10 mouse cellular contexts compared by ENCODE assay signal in the genomic region with DNA sequence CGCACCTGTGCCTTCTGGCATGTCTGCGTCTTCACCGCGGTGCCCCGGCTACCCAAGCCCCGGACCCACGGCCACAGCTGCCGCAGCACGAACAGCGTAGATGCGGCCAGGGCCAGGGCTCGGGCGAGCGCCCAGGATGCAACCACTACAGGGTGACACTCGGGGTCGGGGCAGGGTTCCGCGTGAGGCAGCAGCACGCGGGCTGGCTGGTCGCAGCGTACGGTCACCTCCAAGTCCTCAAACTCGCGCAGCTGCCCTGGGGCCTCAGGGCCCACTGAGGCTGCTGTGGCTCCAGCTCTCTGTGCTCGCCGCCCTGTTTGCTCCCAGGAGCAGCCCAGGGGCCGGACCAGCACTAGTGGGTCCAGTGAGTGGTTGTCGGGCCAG. TPM values are rescaled to one million over a fixed set of nuclear protein-coding genes. Genes with fewer than 3 reads are reported as not detected.
DNase-seq lines count a peak whose midpoint lies in the region; ATAC-seq and TF ChIP-seq lines count a peak whose summit lies in the region.
"Had no signal": no experiment of that assay in that cellular context is flagged by ENCODE, and none has a peak within 500 bp of the region (broad histone marks: within the 10 kb centered on the region; RNA-seq: fewer than 3 reads in every experiment).

No protein-coding gene starts in this region.

- peak overlapping the region; percentile 38 for H3K4me2 ChIP-seq in kidney, embryonic 14.5 days (replicated peaks; ENCODE audit: low read depth, low read length)
- H3K4me2 ChIP-seq in embryonic facial prominence, embryonic 13.5 days, result peak overlapping the region; percentile 54
- H3K4me2 ChIP-seq in hindbrain, embryonic 15.5 days, result peak overlapping the region; percentile 49
- H3K4me2 ChIP-seq in midbrain, embryonic 15.5 days, result peak overlapping the region; percentile 46

- H3K9ac ChIP-seq in kidney, embryonic 14.5 days (ENCODE audit: low read depth, low read length), result no peak overlapping the region
- H3K9ac ChIP-seq in embryonic facial prominence, embryonic 13.5 days, result peak overlapping the region; percentile 46; the same call in 1 of the 2 replicates
- H3K9ac ChIP-seq in hindbrain, embryonic 15.5 days, result no peak overlapping the region
- no peak overlapping the region for H3K9ac ChIP-seq in midbrain, embryonic 15.5 days
- H3K9ac ChIP-seq: liver, embryonic 14.5 days had no signal

- 31% methylated on average over 27 of the region's 29 CpGs for WGBS in kidney, embryonic 14.5 days
- 23% methylated on average over 29 of the region's 29 CpGs for WGBS in embryonic facial prominence, embryonic 13.5 days
- WGBS in hindbrain, embryonic 15.5 days, result 25% methylated on average over 28 of the region's 29 CpGs
- WGBS in midbrain, embryonic 15.5 days, result 22% methylated on average over 29 of the region's 29 CpGs
- WGBS in thymus, adult 2 months, result 30% methylated on average over 29 of the region's 29 CpGs

- H3K27ac ChIP-seq in kidney, embryonic 14.5 days (ENCODE audit: low read depth, low read length), result no peak overlapping the region
- H3K27ac ChIP-seq in embryonic facial prominence, embryonic 13.5 days, result no peak overlapping the region
- H3K27ac ChIP-seq in hindbrain, embryonic 15.5 days (replicated peaks), result no peak overlapping the region
- H3K27ac ChIP-seq in midbrain, embryonic 15.5 days, result no peak overlapping the region
- no peak overlapping the region for H3K27ac ChIP-seq in thymus, adult 2 months (ENCODE audit: control insufficient read depth, insufficient read depth, low read length)
- H3K27ac ChIP-seq: liver, embryonic 14.5 days had no signal

- TF ChIP-seq POLR2A in thymus, adult 2 months (IDR thresholded peaks at IDR 0.05; ENCODE audit: control insufficient read depth, extremely low read depth, insufficient read depth, low read length, poor library complexity), result no peak

- ATAC-seq in kidney, embryonic 14.5 days (ENCODE audit: low FRiP score, low TSS enrichment), result no peak
- no peak for ATAC-seq in embryonic facial prominence, embryonic 13.5 days (ENCODE audit: insufficient number of reproducible peaks, insufficient read depth, low FRiP score, low TSS enrichment, low read depth)
- ATAC-seq in hindbrain, embryonic 15.5 days (ENCODE audit: low FRiP score, low read depth), result no peak
- ATAC-seq in midbrain, embryonic 15.5 days (replicated peaks), result no peak

- peak overlapping the region; percentile 26 for H3K4me3 ChIP-seq in kidney, embryonic 14.5 days (ENCODE audit: low read length)
- peak overlapping the region; percentile 35 for H3K4me3 ChIP-seq in embryonic facial prominence, embryonic 13.5 days
- peak overlapping the region; percentile 25 for H3K4me3 ChIP-seq in hindbrain, embryonic 15.5 days
- peak overlapping the region; percentile 27 for H3K4me3 ChIP-seq in midbrain, embryonic 15.5 days
- no peak overlapping the region for H3K4me3 ChIP-seq in thymus, adult 2 months (ENCODE audit: control insufficient read depth, insufficient read depth, low read length)

- no peaks in the 10 kb centered on the region; the same call in none of the 2 replicates for H3K9me3 ChIP-seq in kidney, embryonic 14.5 days (ENCODE audit: control insufficient read depth, low read length)
- H3K9me3 ChIP-seq in embryonic facial prominence, embryonic 13.5 days, result 0 out of 2 replicates have a peak, but pooled peaks cover 2% of the 10 kb centered on the region
- H3K9me3 ChIP-seq in hindbrain, embryonic 15.5 days, result no peaks in the 10 kb centered on the region
- no peaks in the 10 kb centered on the region for H3K9me3 ChIP-seq in midbrain, embryonic 15.5 days

- peaks cover 24% of the 10 kb centered on the region; the same call in 1 of the 2 replicates for H3K4me1 ChIP-seq in kidney, embryonic 14.5 days (ENCODE audit: control insufficient read depth, insufficient read depth, low read length)
- peaks cover 45% of the 10 kb centered on the region for H3K4me1 ChIP-seq in embryonic facial prominence, embryonic 13.5 days
- peaks cover 51% of the 10 kb centered on the region for H3K4me1 ChIP-seq in hindbrain, embryonic 15.5 days (replicated peaks)
- peaks cover 39% of the 10 kb centered on the region for H3K4me1 ChIP-seq in midbrain, embryonic 15.5 days
- H3K4me1 ChIP-seq in thymus, adult 2 months (replicated peaks; ENCODE audit: control insufficient read depth, insufficient read depth, low read length), result peaks cover 10% of the 10 kb centered on the region

- no peak for DNase-seq in kidney, adult 8-10 months
- DNase-seq in thymus, adult 2 months, result no peak
- DNase-seq in left cerebral cortex, adult 11 months (ENCODE audit: low spot score), result no peak
- DNase-seq in thymus, postnatal 0 days (ENCODE audit: low spot score), result no peak
- DNase-seq: right cerebral cortex, adult 18-20 months had no signal

- H3K27me3 ChIP-seq in kidney, embryonic 14.5 days (ENCODE audit: control insufficient read depth, insufficient read depth, low read length), result peaks cover 43% of the 10 kb centered on the region
- H3K27me3 ChIP-seq in embryonic facial prominence, embryonic 13.5 days, result peaks cover 74% of the 10 kb centered on the region
- peaks cover 31% of the 10 kb centered on the region for H3K27me3 ChIP-seq in hindbrain, embryonic 15.5 days
- H3K27me3 ChIP-seq in midbrain, embryonic 15.5 days (replicated peaks), result peaks cover 28% of the 10 kb centered on the region
- H3K27me3 ChIP-seq in thymus, adult 2 months (ENCODE audit: control insufficient read depth, insufficient read depth, low read length), result peaks cover 11% of the 10 kb centered on the region; the same call in 1 of the 2 replicates

- H3K36me3 ChIP-seq in kidney, embryonic 14.5 days (ENCODE audit: control insufficient read depth, insufficient read depth, low read length), result no peaks in the 10 kb centered on the region
- no peaks in the 10 kb centered on the region for H3K36me3 ChIP-seq in embryonic facial prominence, embryonic 13.5 days
- no peaks in the 10 kb centered on the region for H3K36me3 ChIP-seq in hindbrain, embryonic 15.5 days
- H3K36me3 ChIP-seq in midbrain, embryonic 15.5 days (replicated peaks), result no peaks in the 10 kb centered on the region
- H3K36me3 ChIP-seq in thymus, adult 2 months (ENCODE audit: control insufficient read depth, insufficient read depth, low read length), result no peaks in the 10 kb centered on the region

- no peak for TF ChIP-seq CTCF in thymus, adult 2 months (IDR thresholded peaks at IDR 0.05; ENCODE audit: borderline replicate concordance, control insufficient read depth, extremely low read depth, insufficient read depth, low read length, poor library complexity)

RNA-seq across cellular contexts. Expression of a gene that starts 0.5 kb away (rescaled TPM):
- not detected in 2 replicates for polyA plus RNA-seq in kidney, embryonic 14.5 days (2014; fragmentation: Nextera tagmentation; extraction: Ambion mirVana)
- not detected in 2 replicates for polyA plus RNA-seq in embryonic facial prominence, embryonic 13.5 days (2015; fragmentation: Nextera tagmentation; extraction: Ambion mirVana)
- polyA plus RNA-seq in hindbrain, embryonic 15.5 days (2015; fragmentation: Nextera tagmentation; extraction: Ambion mirVana), result 0.17 TPM in 1 of 2 replicates, not detected in the other
- not detected in 2 replicates for polyA plus RNA-seq in midbrain, embryonic 15.5 days (2015; fragmentation: Nextera tagmentation; extraction: Ambion mirVana)
- 0.67 TPM in 1 of 2 replicates, not detected in the other for polyA plus RNA-seq in thymus, adult 2 months (2012; rRNA removed)
- not detected in 2 replicates for polyA plus RNA-seq in thymus, postnatal 0 days (2015; fragmentation: Nextera tagmentation; extraction: Ambion mirVana)
- polyA plus RNA-seq: liver, embryonic 14.5 days had no signal

RNA-seq across cellular contexts. Expression of a gene that starts 35.4 kb away (rescaled TPM):
- polyA plus RNA-seq in kidney, embryonic 14.5 days (2014; fragmentation: Nextera tagmentation; extraction: Ambion mirVana), result 115 and 122 TPM in 2 replicates
- 120 and 121 TPM in 2 replicates for polyA plus RNA-seq in embryonic facial prominence, embryonic 13.5 days (2015; fragmentation: Nextera tagmentation; extraction: Ambion mirVana)
- polyA plus RNA-seq in hindbrain, embryonic 15.5 days (2015; fragmentation: Nextera tagmentation; extraction: Ambion mirVana), result 277 and 302 TPM in 2 replicates
- 339 and 349 TPM in 2 replicates for polyA plus RNA-seq in midbrain, embryonic 15.5 days (2015; fragmentation: Nextera tagmentation; extraction: Ambion mirVana)
- 235 and 305 TPM in 2 replicates for polyA plus RNA-seq in thymus, adult 2 months (2012; rRNA removed)
- polyA plus RNA-seq in thymus, postnatal 0 days (2015; fragmentation: Nextera tagmentation; extraction: Ambion mirVana), result 24.2 and 29.9 TPM in 2 replicates

RNA-seq across cellular contexts. Expression of a gene that starts 42.5 kb away (rescaled TPM):
- 1.6 and 1.8 TPM in 2 replicates for polyA plus RNA-seq in kidney, embryonic 14.5 days (2014; fragmentation: Nextera tagmentation; extraction: Ambion mirVana)
- polyA plus RNA-seq in embryonic facial prominence, embryonic 13.5 days (2015; fragmentation: Nextera tagmentation; extraction: Ambion mirVana), result 3.9 and 5.4 TPM in 2 replicates
- polyA plus RNA-seq in hindbrain, embryonic 15.5 days (2015; fragmentation: Nextera tagmentation; extraction: Ambion mirVana), result 0.46 and 1.3 TPM in 2 replicates
- 1.4 and 2.0 TPM in 2 replicates for polyA plus RNA-seq in midbrain, embryonic 15.5 days (2015; fragmentation: Nextera tagmentation; extraction: Ambion mirVana)
- polyA plus RNA-seq in thymus, adult 2 months (2012; rRNA removed), result 10.6 and 13.1 TPM in 2 replicates
- polyA plus RNA-seq in thymus, postnatal 0 days (2015; fragmentation: Nextera tagmentation; extraction: Ambion mirVana), result 0.98 and 1.7 TPM in 2 replicates
